Mouse (Mus musculus): ENCODE results near the gene Ddx51. TPM values are rescaled to one million over a fixed set of nuclear protein-coding genes. Genes with fewer than 3 reads are reported as not detected.

Gene Ddx51
- polyA plus RNA-seq (2012; rRNA removed; ENCODE audit: low replicate concordance), result 16.7 and 17.8 TPM in 2 replicates

GRCm38 (mm10) chr5:110652719-110653648 lies at the start of gene Ddx51, which contains the start of gene Noc4l:
Ddx51 (plus strand) TSS chr5:110653451.
Noc4l (minus strand) TSS chr5:110653417.

Other genes with a start within 250 kb of the Ddx51 start
- 42.1 and 183 TPM in 2 replicates for gene Fbrsl1, start 204.9 kb upstream of the Ddx51 start, polyA plus RNA-seq (2012; rRNA removed; ENCODE audit: low replicate concordance)
- gene Galnt9, start 109.1 kb upstream of the Ddx51 start, polyA plus RNA-seq (2012; rRNA removed; ENCODE audit: low replicate concordance), result 1.1 and 2.0 TPM in 2 replicates
- 50.4 and 60.0 TPM in 2 replicates for gene Noc4l, start within 50 bp of the Ddx51 start, polyA plus RNA-seq (2012; rRNA removed; ENCODE audit: low replicate concordance)
- gene Ep400, start 117.3 kb downstream of the Ddx51 start, polyA plus RNA-seq (2012; rRNA removed; ENCODE audit: low replicate concordance), result 34.6 and 92.3 TPM in 2 replicates
- gene Pus1, start 127.2 kb downstream of the Ddx51 start, polyA plus RNA-seq (2012; rRNA removed; ENCODE audit: low replicate concordance), result 21.7 and 22.3 TPM in 2 replicates
- gene Ulk1, start 156.6 kb downstream of the Ddx51 start, polyA plus RNA-seq (2012; rRNA removed; ENCODE audit: low replicate concordance), result 48.8 and 70.4 TPM in 2 replicates
- gene Hscb, start 186.3 kb downstream of the Ddx51 start, polyA plus RNA-seq (2012; rRNA removed; ENCODE audit: low replicate concordance), result 15.6 and 20.2 TPM in 2 replicates
- 5.7 and 6.7 TPM in 2 replicates for gene Chek2, start 186.5 kb downstream of the Ddx51 start, polyA plus RNA-seq (2012; rRNA removed; ENCODE audit: low replicate concordance)
- 9.8 and 15.9 TPM in 2 replicates for gene Ttc28, start 226.4 kb downstream of the Ddx51 start, polyA plus RNA-seq (2012; rRNA removed; ENCODE audit: low replicate concordance)